Mouse (Mus musculus): ENCODE measurements around the gene Nfix. TPM values are rescaled to one million over a fixed set of nuclear protein-coding genes. Genes with fewer than 3 reads are reported as not detected.
A peak's percentile ranks its signal among the peaks of the same experiment; 100 is the strongest.

Nfix gene
- polyA plus RNA-seq, 1 experiment from 2014 or later, result 16.3 TPM

DNA sequence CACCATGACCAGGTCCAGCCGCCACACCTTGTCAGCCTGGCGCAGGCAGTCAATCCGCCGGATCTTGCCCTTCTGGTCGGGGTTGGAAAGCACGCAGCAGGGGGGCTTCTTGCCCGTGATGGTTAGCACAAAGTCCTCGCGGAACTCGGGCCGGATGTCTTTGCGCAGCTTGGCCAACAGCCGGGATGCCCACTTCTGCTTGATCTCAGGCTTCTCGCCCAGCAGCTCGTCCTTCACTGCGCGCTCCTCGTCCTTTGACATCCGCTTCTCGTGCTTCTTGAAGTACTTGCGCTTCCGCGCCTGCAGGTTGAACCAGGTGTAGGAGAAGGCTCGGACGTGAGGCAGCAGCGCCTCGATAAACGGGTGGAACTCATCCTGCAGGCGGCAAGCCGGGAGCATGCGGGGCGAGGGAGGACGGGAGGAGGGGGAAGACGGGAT, 28.2 kb downstream of the Nfix start:
- H3K9me3 ChIP-seq (ENCODE audit: control insufficient read depth, low read length), result no peaks in the 10 kb centered on the region
- H3K4me3 ChIP-seq (ENCODE audit: control insufficient read depth in 1 of 2, insufficient read depth in 1 of 2, low read depth in 1 of 2, low read length in 2 of 2), result peak overlapping the region in 1 of 2 experiments; percentile 10; a peak in 1 of 4 replicates

DNA sequence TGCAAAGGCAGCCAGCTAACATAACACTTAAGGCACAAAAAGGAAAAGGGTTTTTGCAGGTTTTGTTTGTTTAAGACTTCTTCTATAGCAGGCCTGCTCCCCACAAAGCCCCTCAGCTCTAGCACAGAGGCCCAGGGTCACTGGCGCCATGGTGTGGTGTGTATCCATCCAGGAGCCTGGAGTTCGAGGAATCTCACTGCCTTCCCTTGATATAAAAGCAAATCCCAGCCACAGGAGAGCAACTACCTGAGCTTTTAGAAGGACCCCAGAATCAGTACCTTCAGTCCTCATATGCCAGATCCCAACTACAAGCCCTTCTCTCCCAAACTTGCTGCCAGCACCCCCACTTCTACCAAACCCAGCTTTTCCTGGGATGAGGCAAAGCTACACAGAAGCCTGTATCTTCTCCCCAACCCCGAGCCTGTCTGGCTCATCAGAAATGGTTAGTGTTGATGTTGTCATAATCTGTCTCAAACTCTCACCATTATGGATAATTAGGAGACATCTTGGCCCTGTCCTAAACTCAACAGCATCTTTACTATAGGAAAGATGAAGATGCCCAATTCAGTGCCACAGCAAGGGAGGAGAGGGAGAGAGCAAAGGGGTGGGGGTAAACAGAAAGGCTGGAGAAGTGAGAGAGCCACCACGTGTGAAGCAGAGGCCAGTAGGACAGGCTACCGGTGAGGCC, 29.0 kb downstream of the Nfix start:
- Histone ChIP-seq H3K9me3 (ENCODE audit: control insufficient read depth, low read length) (no peaks in the 10 kb centered on the region), H3K4me2 (ENCODE audit: low read length) (no peak overlapping the region), H3K9ac (ENCODE audit: low read length) (no peak overlapping the region), H3K27ac (replicated peaks in 1 of 2; ENCODE audit: control insufficient read depth in 1 of 2, insufficient read depth in 1 of 2, low read depth in 2 of 2, low read length in 2 of 2) (no peak overlapping the region), H3K4me3 (ENCODE audit: control insufficient read depth in 1 of 2, insufficient read depth in 1 of 2, low read depth in 1 of 2, low read length in 2 of 2) (no peak overlapping the region), H3K36me3 (ENCODE audit: control insufficient read depth, insufficient read depth, low read length) (peaks cover 17% of the 10 kb centered on the region; the same call in 1 of the 2 replicates), H3K27me3 (ENCODE audit: control insufficient read depth, insufficient read depth, low read length) (peaks cover 42% of the 10 kb centered on the region), H3K4me1 (ENCODE audit: control insufficient read depth in 2 of 2, insufficient read depth in 2 of 2, low read length in 2 of 2) (peaks cover 16 to 37% of the 10 kb centered on the region in 2 experiments; a peak in 3 of 4 replicates)
- no peak for ATAC-seq (ENCODE audit: insufficient number of reproducible peaks, insufficient read depth, low FRiP score, low read depth)
- 57% methylated on average over 5 of the region's 5 CpGs for WGBS

More for the DNA sequence above, 28.2 kb downstream of the Nfix start:
- H3K27ac ChIP-seq (replicated peaks in 1 of 2; ENCODE audit: control insufficient read depth in 1 of 2, insufficient read depth in 1 of 2, low read depth in 2 of 2, low read length in 2 of 2), result no peak overlapping the region
- no peak for ATAC-seq (ENCODE audit: insufficient number of reproducible peaks, insufficient read depth, low FRiP score, low read depth)
- H3K36me3 ChIP-seq (ENCODE audit: control insufficient read depth, insufficient read depth, low read length), result peaks cover 17% of the 10 kb centered on the region; the same call in 1 of the 2 replicates
- peaks cover 16 to 37% of the 10 kb centered on the region in 2 experiments; a peak in 3 of 4 replicates for H3K4me1 ChIP-seq (ENCODE audit: control insufficient read depth in 2 of 2, insufficient read depth in 2 of 2, low read length in 2 of 2)
- peak overlapping the region; percentile 37 for H3K4me2 ChIP-seq (ENCODE audit: low read length)
- no peak overlapping the region for H3K9ac ChIP-seq (ENCODE audit: low read length)
- peaks cover 50% of the 10 kb centered on the region for H3K27me3 ChIP-seq (ENCODE audit: control insufficient read depth, insufficient read depth, low read length)
- WGBS, result 18% methylated on average over 34 of the region's 34 CpGs

DNA sequence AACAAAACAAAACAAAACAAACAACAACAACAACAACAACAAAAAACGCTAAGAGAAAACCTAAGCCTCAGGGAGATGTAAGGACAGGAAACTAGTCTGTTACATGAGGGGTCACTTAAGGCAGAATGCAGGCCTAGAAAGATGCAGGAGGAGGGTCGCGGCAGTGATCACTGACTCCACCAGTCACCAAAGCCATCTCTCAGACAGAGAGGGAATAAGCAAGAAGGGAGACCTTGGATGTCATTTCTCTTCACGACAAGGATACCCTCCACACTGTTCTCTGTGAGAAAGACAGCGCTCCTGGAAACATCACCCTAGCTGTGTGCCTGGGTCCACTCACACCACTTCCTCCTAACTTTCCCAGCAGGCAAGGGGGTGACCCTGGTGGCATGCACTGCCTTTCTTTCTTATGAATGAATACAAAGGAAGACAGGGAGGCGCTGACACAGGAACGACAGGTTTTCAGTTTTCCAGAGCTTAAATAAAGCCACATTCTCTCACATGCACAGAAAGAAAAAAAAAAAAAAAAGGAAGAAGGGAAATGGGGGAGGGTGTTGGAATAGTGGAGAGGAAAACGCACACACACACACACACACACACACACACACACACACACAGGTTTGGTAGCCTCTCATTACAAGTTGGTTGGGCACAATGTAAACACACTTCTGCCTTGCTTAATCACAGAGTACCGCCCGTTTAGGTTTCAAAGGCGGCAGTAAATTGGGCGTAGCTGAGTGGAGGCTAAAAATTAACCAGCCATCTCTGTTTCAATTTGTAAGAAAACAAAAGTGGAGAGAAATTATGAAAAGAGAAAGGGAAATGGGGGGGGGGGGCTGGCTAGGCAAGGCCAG, 29.8 kb downstream of the Nfix start:
- Histone ChIP-seq H3K36me3 (ENCODE audit: control insufficient read depth, insufficient read depth, low read length) (peaks cover 17% of the 10 kb centered on the region; the same call in 1 of the 2 replicates), H3K4me3 (ENCODE audit: control insufficient read depth in 1 of 2, insufficient read depth in 1 of 2, low read depth in 1 of 2, low read length in 2 of 2) (no peak overlapping the region), H3K27ac (replicated peaks in 1 of 2; ENCODE audit: control insufficient read depth in 1 of 2, insufficient read depth in 1 of 2, low read depth in 2 of 2, low read length in 2 of 2) (no peak overlapping the region), H3K9ac (ENCODE audit: low read length) (no peak overlapping the region), H3K9me3 (ENCODE audit: control insufficient read depth, low read length) (no peaks in the 10 kb centered on the region), H3K27me3 (ENCODE audit: control insufficient read depth, insufficient read depth, low read length) (peaks cover 34% of the 10 kb centered on the region), H3K4me1 (ENCODE audit: control insufficient read depth in 2 of 2, insufficient read depth in 2 of 2, low read length in 2 of 2) (peaks cover 10 to 29% of the 10 kb centered on the region in 2 experiments; a peak in 3 of 4 replicates), H3K4me2 (ENCODE audit: low read length) (no peak overlapping the region)
- 56% methylated on average over 12 of the region's 12 CpGs for WGBS
- ATAC-seq (ENCODE audit: insufficient number of reproducible peaks, insufficient read depth, low FRiP score, low read depth), result no peak

GRCm38 (mm10) chr8:84769324-84769723, 30.8 kb downstream of the Nfix start:
- Histone ChIP-seq H3K4me1 (ENCODE audit: control insufficient read depth in 2 of 2, insufficient read depth in 2 of 2, low read length in 2 of 2) (peaks cover 3 to 19% of the 10 kb centered on the region in 2 experiments; a peak in 3 of 4 replicates), H3K27me3 (ENCODE audit: control insufficient read depth, insufficient read depth, low read length) (peaks cover 24% of the 10 kb centered on the region), H3K27ac (replicated peaks in 1 of 2; ENCODE audit: control insufficient read depth in 1 of 2, insufficient read depth in 1 of 2, low read depth in 2 of 2, low read length in 2 of 2) (no peak overlapping the region), H3K9me3 (ENCODE audit: control insufficient read depth, low read length) (no peaks in the 10 kb centered on the region), H3K4me3 (ENCODE audit: control insufficient read depth in 1 of 2, insufficient read depth in 1 of 2, low read depth in 1 of 2, low read length in 2 of 2) (no peak overlapping the region), H3K36me3 (ENCODE audit: control insufficient read depth, insufficient read depth, low read length) (peaks cover 17% of the 10 kb centered on the region; the same call in 1 of the 2 replicates), H3K9ac (ENCODE audit: low read length) (no peak overlapping the region), H3K4me2 (ENCODE audit: low read length) (no peak overlapping the region)
- ATAC-seq (ENCODE audit: insufficient number of reproducible peaks, insufficient read depth, low FRiP score, low read depth), result no peak
- 85% methylated on average over 8 of the region's 8 CpGs for WGBS

DNA sequence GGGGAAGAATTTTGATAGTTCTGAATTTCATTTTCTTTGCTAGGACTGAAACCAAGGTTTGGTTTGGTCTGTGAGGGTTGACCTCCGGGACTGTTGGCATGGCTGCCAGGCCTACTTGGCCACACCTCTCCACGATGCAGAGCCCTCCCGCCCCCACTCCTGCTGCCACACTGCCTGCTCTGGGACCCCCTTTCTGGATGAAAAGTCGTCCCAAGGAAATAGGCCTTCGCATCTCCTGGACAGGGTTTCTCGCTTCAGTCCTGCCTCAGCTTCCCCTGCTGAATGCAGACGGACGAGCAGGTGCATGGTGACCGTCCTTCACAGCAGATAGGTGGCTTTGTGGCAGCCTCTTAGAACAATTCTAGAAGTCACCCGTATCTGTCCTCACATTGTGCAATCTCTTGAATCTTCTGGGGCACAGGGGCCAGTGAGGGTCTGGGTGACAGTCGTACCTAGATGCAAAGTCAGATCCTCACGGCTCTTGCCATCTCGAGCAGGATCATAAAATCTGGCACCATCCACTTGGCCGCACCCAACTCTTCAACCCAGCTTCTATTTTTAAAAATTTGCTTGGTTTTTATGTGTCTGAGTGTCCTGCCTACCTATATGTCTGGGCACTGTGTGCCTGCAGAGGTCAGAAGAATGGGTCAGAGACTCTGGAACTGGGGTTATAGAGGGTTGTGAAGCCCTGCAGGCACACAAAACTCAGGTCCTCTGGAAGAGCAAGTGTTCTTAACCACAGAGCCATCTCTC, 31.6 kb downstream of the Nfix start:
- H3K4me3 ChIP-seq (ENCODE audit: control insufficient read depth in 1 of 2, insufficient read depth in 1 of 2, low read depth in 1 of 2, low read length in 2 of 2), result no peak overlapping the region
- H3K36me3 ChIP-seq (ENCODE audit: control insufficient read depth, insufficient read depth, low read length), result peaks cover 17% of the 10 kb centered on the region; the same call in 1 of the 2 replicates
- H3K27ac ChIP-seq (replicated peaks in 1 of 2; ENCODE audit: control insufficient read depth in 1 of 2, insufficient read depth in 1 of 2, low read depth in 2 of 2, low read length in 2 of 2), result no peak overlapping the region
- ATAC-seq (ENCODE audit: insufficient number of reproducible peaks, insufficient read depth, low FRiP score, low read depth), result no peak
- peaks cover 23% of the 10 kb centered on the region for H3K27me3 ChIP-seq (ENCODE audit: control insufficient read depth, insufficient read depth, low read length)
- H3K4me1 ChIP-seq (ENCODE audit: control insufficient read depth in 2 of 2, insufficient read depth in 2 of 2, low read length in 2 of 2), result peaks cover 3 to 17% of the 10 kb centered on the region in 2 experiments; a peak in 3 of 4 replicates
- H3K9ac ChIP-seq (ENCODE audit: low read length), result no peak overlapping the region
- 80% methylated on average over 14 of the region's 14 CpGs for WGBS
- H3K9me3 ChIP-seq (ENCODE audit: control insufficient read depth, low read length), result no peaks in the 10 kb centered on the region
- no peak overlapping the region for H3K4me2 ChIP-seq (ENCODE audit: low read length)

GRCm38 (mm10) chr8:84767221-84767620, 32.9 kb downstream of the Nfix start:
- peaks cover 3 to 8% of the 10 kb centered on the region in 2 experiments; a peak in 3 of 4 replicates for H3K4me1 ChIP-seq (ENCODE audit: control insufficient read depth in 2 of 2, insufficient read depth in 2 of 2, low read length in 2 of 2)
- H3K27ac ChIP-seq (replicated peaks in 1 of 2; ENCODE audit: control insufficient read depth in 1 of 2, insufficient read depth in 1 of 2, low read depth in 2 of 2, low read length in 2 of 2), result no peak overlapping the region
- no peak overlapping the region for H3K4me3 ChIP-seq (ENCODE audit: control insufficient read depth in 1 of 2, insufficient read depth in 1 of 2, low read depth in 1 of 2, low read length in 2 of 2)
- H3K9ac ChIP-seq (ENCODE audit: low read length), result no peak overlapping the region
- H3K36me3 ChIP-seq (ENCODE audit: control insufficient read depth, insufficient read depth, low read length), result peaks cover 17% of the 10 kb centered on the region; the same call in 1 of the 2 replicates
- H3K9me3 ChIP-seq (ENCODE audit: control insufficient read depth, low read length), result no peaks in the 10 kb centered on the region
- 86% methylated on average over 10 of the region's 10 CpGs for WGBS
- peaks cover 14% of the 10 kb centered on the region for H3K27me3 ChIP-seq (ENCODE audit: control insufficient read depth, insufficient read depth, low read length)
- H3K4me2 ChIP-seq (ENCODE audit: low read length), result no peak overlapping the region
- no peak for ATAC-seq (ENCODE audit: insufficient number of reproducible peaks, insufficient read depth, low FRiP score, low read depth)

- no peaks in the 10 kb centered on the region for H3K9me3 ChIP-seq (ENCODE audit: control insufficient read depth, low read length)
- peaks cover 7% of the 10 kb centered on the region for H3K27me3 ChIP-seq (ENCODE audit: control insufficient read depth, insufficient read depth, low read length)
- no peak for ATAC-seq (ENCODE audit: insufficient number of reproducible peaks, insufficient read depth, low FRiP score, low read depth)
- H3K9ac ChIP-seq (ENCODE audit: low read length), result no peak overlapping the region
- H3K4me2 ChIP-seq (ENCODE audit: low read length), result no peak overlapping the region
- peaks cover 17% of the 10 kb centered on the region; the same call in 1 of the 2 replicates for H3K36me3 ChIP-seq (ENCODE audit: control insufficient read depth, insufficient read depth, low read length)
- 67% methylated on average over 9 of the region's 9 CpGs for WGBS
- H3K4me1 ChIP-seq (ENCODE audit: control insufficient read depth in 2 of 2, insufficient read depth in 2 of 2, low read length in 2 of 2), result peaks cover 0 to 4% of the 10 kb centered on the region in 2 experiments; a peak in 2 of 4 replicates
- no peak overlapping the region for H3K4me3 ChIP-seq (ENCODE audit: control insufficient read depth in 1 of 2, insufficient read depth in 1 of 2, low read depth in 1 of 2, low read length in 2 of 2)
- H3K27ac ChIP-seq (replicated peaks in 1 of 2; ENCODE audit: control insufficient read depth in 1 of 2, insufficient read depth in 1 of 2, low read depth in 2 of 2, low read length in 2 of 2), result no peak overlapping the region
These were observed 33.7 kb downstream of the Nfix start for GRCm38 (mm10) chr8:84766422-84766821.
